Comparison of ENCODE assay signal across 8 mouse cellular contexts in genomic region chr6:88342965-88343364, GRCm38 (mm10).
A peak's percentile ranks its signal among the peaks of the same experiment; 100 is the strongest.
DNase-seq lines count a peak whose midpoint lies in the region; ATAC-seq lines count a peak whose summit lies in the region.

No protein-coding gene starts in this region.

- H3K27ac ChIP-seq in forebrain, embryonic 10.5 days: peak overlapping the region; percentile 77
- no peak overlapping the region for H3K27ac ChIP-seq in forebrain, embryonic 11.5 days (ENCODE audit: low read depth, low read length)
- peak overlapping the region; percentile 31; the same call in 1 of the 2 replicates for H3K27ac ChIP-seq in liver, embryonic 13.5 days
- H3K27ac ChIP-seq in hindbrain, embryonic 16.5 days (ENCODE audit: low read depth, low read length): no peak overlapping the region
- peak overlapping the region; percentile 84 for H3K27ac ChIP-seq in neural tube, embryonic 13.5 days (replicated peaks)

- H3K4me2 ChIP-seq in forebrain, embryonic 11.5 days (ENCODE audit: low read depth, low read length, severe bottlenecking): no peak overlapping the region
- no peak overlapping the region for H3K4me2 ChIP-seq in liver, embryonic 13.5 days
- H3K4me2 ChIP-seq in hindbrain, embryonic 16.5 days (ENCODE audit: low read length): no peak overlapping the region
- no peak overlapping the region for H3K4me2 ChIP-seq in neural tube, embryonic 13.5 days

- ATAC-seq in forebrain, embryonic 11.5 days (replicated peaks; ENCODE audit: low FRiP score): no peak
- no peak for ATAC-seq in liver, embryonic 13.5 days (ENCODE audit: low read depth)
- peak; percentile 22; the same call in 1 of the 2 replicates for ATAC-seq in hindbrain, embryonic 16.5 days
- ATAC-seq in neural tube, embryonic 13.5 days (ENCODE audit: low read depth): peak; percentile 75
- ATAC-seq in inflammation-experienced regulatory T-cells, adult 6 months: no peak

- H3K36me3 ChIP-seq in forebrain, embryonic 10.5 days (replicated peaks): 0 out of 2 replicates have a peak, but pooled peaks cover 4% of the 10 kb centered on the region
- no peaks in the 10 kb centered on the region for H3K36me3 ChIP-seq in forebrain, embryonic 11.5 days (ENCODE audit: control insufficient read depth, insufficient read depth, low read length)
- peaks cover 6% of the 10 kb centered on the region; the same call in 1 of the 2 replicates for H3K36me3 ChIP-seq in liver, embryonic 13.5 days
- H3K36me3 ChIP-seq in hindbrain, embryonic 16.5 days (ENCODE audit: control insufficient read depth, insufficient read depth, low read length): no peaks in the 10 kb centered on the region
- H3K36me3 ChIP-seq in neural tube, embryonic 13.5 days: no peaks in the 10 kb centered on the region

- H3K4me3 ChIP-seq in forebrain, embryonic 10.5 days: no peak overlapping the region
- H3K4me3 ChIP-seq in forebrain, embryonic 11.5 days (ENCODE audit: low read depth, low read length): no peak overlapping the region
- H3K4me3 ChIP-seq in liver, embryonic 13.5 days (replicated peaks): no peak overlapping the region
- H3K4me3 ChIP-seq in hindbrain, embryonic 16.5 days (ENCODE audit: low read length): no peak overlapping the region
- H3K4me3 ChIP-seq in neural tube, embryonic 13.5 days: no peak overlapping the region

- WGBS in forebrain, embryonic 10.5 days: 88% methylated on average over 3 of the region's 3 CpGs
- WGBS in forebrain, embryonic 11.5 days: 92% methylated on average over 3 of the region's 3 CpGs
- 74% methylated on average over 3 of the region's 3 CpGs for WGBS in liver, embryonic 13.5 days (ENCODE audit: insufficient replicate concordance)
- 75% methylated on average over 3 of the region's 3 CpGs for WGBS in hindbrain, embryonic 16.5 days
- 76% methylated on average over 3 of the region's 3 CpGs for WGBS in neural tube, embryonic 13.5 days

- no peaks in the 10 kb centered on the region for H3K27me3 ChIP-seq in forebrain, embryonic 10.5 days (ENCODE audit: poor library complexity, severe bottlenecking)
- H3K27me3 ChIP-seq in forebrain, embryonic 11.5 days (ENCODE audit: control insufficient read depth, insufficient read depth, low read length): no peaks in the 10 kb centered on the region
- no peaks in the 10 kb centered on the region for H3K27me3 ChIP-seq in liver, embryonic 13.5 days
- H3K27me3 ChIP-seq in hindbrain, embryonic 16.5 days (replicated peaks; ENCODE audit: control insufficient read depth, insufficient read depth, low read length): no peaks in the 10 kb centered on the region
- no peaks in the 10 kb centered on the region for H3K27me3 ChIP-seq in neural tube, embryonic 13.5 days

- no peaks in the 10 kb centered on the region for H3K9me3 ChIP-seq in forebrain, embryonic 10.5 days
- H3K9me3 ChIP-seq in forebrain, embryonic 11.5 days (ENCODE audit: control insufficient read depth, low read length): no peaks in the 10 kb centered on the region
- no peaks in the 10 kb centered on the region for H3K9me3 ChIP-seq in liver, embryonic 13.5 days (replicated peaks)
- no peaks in the 10 kb centered on the region for H3K9me3 ChIP-seq in hindbrain, embryonic 16.5 days (ENCODE audit: control insufficient read depth, low read length)
- H3K9me3 ChIP-seq in neural tube, embryonic 13.5 days: no peaks in the 10 kb centered on the region

- H3K4me1 ChIP-seq in forebrain, embryonic 10.5 days: peaks cover 45% of the 10 kb centered on the region
- H3K4me1 ChIP-seq in forebrain, embryonic 11.5 days (replicated peaks; ENCODE audit: control insufficient read depth, insufficient read depth, low read length): no peaks in the 10 kb centered on the region; the same call in 1 of the 2 replicates
- H3K4me1 ChIP-seq in liver, embryonic 13.5 days (replicated peaks): no peaks in the 10 kb centered on the region
- peaks cover 24% of the 10 kb centered on the region for H3K4me1 ChIP-seq in hindbrain, embryonic 16.5 days (ENCODE audit: control insufficient read depth, insufficient read depth, low read depth, low read length)
- H3K4me1 ChIP-seq in neural tube, embryonic 13.5 days (replicated peaks): peaks cover 51% of the 10 kb centered on the region

- H3K9ac ChIP-seq in forebrain, embryonic 11.5 days (ENCODE audit: low read length): no peak overlapping the region
- H3K9ac ChIP-seq in liver, embryonic 13.5 days: no peak overlapping the region
- H3K9ac ChIP-seq in hindbrain, embryonic 16.5 days (ENCODE audit: low read depth, low read length): no peak overlapping the region
- H3K9ac ChIP-seq in neural tube, embryonic 13.5 days: peak overlapping the region; percentile 43

- no peak for DNase-seq in forebrain, embryonic 10.5 days (ENCODE audit: extremely low spot score, low spot score)
- DNase-seq in forebrain, embryonic 11.5 days (ENCODE audit: low spot score): no peak
- no peak for DNase-seq in liver, embryonic 13.5 days
- no peak for DNase-seq in liver
- no peak for DNase-seq in layer of hippocampus, postnatal 14 days (ENCODE audit: low spot score in 2 of 2)

Comparison
In these comparisons a context has a peak if more than half of its experiments do, and no peak if none do; other contexts are left out.
1. H3K27ac ChIP-seq: peak in forebrain, embryonic 10.5 days (single experiment), liver, embryonic 13.5 days (single experiment) and neural tube, embryonic 13.5 days (single experiment); none in forebrain, embryonic 11.5 days (single experiment) and hindbrain, embryonic 16.5 days (single experiment).
2. ATAC-seq: peak in hindbrain, embryonic 16.5 days (single experiment) and neural tube, embryonic 13.5 days (single experiment); none in forebrain, embryonic 11.5 days (single experiment), liver, embryonic 13.5 days (single experiment) and inflammation-experienced regulatory T-cells, adult 6 months (single experiment).